Mouse (Mus musculus) retina, embryonic 14.5 days (tissue): ENCODE data around the gene Kcnip1.
A peak's percentile ranks its signal among the peaks of the same experiment; 100 is the strongest.

ENCODE experiments used
- DNase-seq: peaks from one replicate; pipeline ENCODE4 v3.0.0-alpha.2; 2015; ENCODE audit warnings: low spot score

Kcnip1 gene

GRCm38 (mm10) chr11:33827085-33827828, 165.7 kb downstream of the Kcnip1 start:
- DNase-seq, result peak; percentile 49

GRCm38 (mm10) chr11:33824739-33825138, 168.2 kb downstream of the Kcnip1 start:
- no peak for DNase-seq

- DNase-seq, result no peak
Observed at GRCm38 (mm10) chr11:33821331-33821730, 171.6 kb downstream of the Kcnip1 start.

- no peak for DNase-seq
Observed at GRCm38 (mm10) chr11:33820876-33821275, 172.1 kb downstream of the Kcnip1 start.

- no peak for DNase-seq
Observed at GRCm38 (mm10) chr11:33818861-33819503, 174.0 kb downstream of the Kcnip1 start.

- DNase-seq, result no peak
Observed at GRCm38 (mm10) chr11:33816020-33816419, 176.9 kb downstream of the Kcnip1 start.

- DNase-seq, result peak; percentile 55
Observed at GRCm38 (mm10) chr11:33810105-33810504, 182.8 kb downstream of the Kcnip1 start.

GRCm38 (mm10) chr11:33803093-33803492, 189.9 kb downstream of the Kcnip1 start:
- DNase-seq, result no peak

- DNase-seq, result no peak
Observed at GRCm38 (mm10) chr11:33800436-33801088, 192.4 kb downstream of the Kcnip1 start.

- no peak for DNase-seq
Observed at GRCm38 (mm10) chr11:33799933-33800332, 193.0 kb downstream of the Kcnip1 start.

- DNase-seq, result no peak
Observed at GRCm38 (mm10) chr11:33798094-33798648, 194.8 kb downstream of the Kcnip1 start.

GRCm38 (mm10) chr11:33787362-33787761, 205.6 kb downstream of the Kcnip1 start:
- DNase-seq, result peak; percentile 80

- no peak for DNase-seq
Observed at GRCm38 (mm10) chr11:33786572-33786971, 206.4 kb downstream of the Kcnip1 start.

- DNase-seq, result no peak
Observed at GRCm38 (mm10) chr11:33781561-33781971, 211.4 kb downstream of the Kcnip1 start.

- DNase-seq, result no peak
Observed at GRCm38 (mm10) chr11:33780263-33780662, 212.7 kb downstream of the Kcnip1 start.

GRCm38 (mm10) chr11:33772615-33773141, 220.3 kb downstream of the Kcnip1 start:
- DNase-seq, result no peak

GRCm38 (mm10) chr11:33772043-33772442, 220.9 kb downstream of the Kcnip1 start:
- DNase-seq, result no peak

GRCm38 (mm10) chr11:33766976-33767938, 225.7 kb downstream of the Kcnip1 start:
- DNase-seq, result no peak

GRCm38 (mm10) chr11:33761201-33761755, 231.7 kb downstream of the Kcnip1 start:
- DNase-seq, result peak; percentile 70

GRCm38 (mm10) chr11:33756624-33757023, 236.3 kb downstream of the Kcnip1 start:
- no peak for DNase-seq

- DNase-seq, result no peak
Observed at GRCm38 (mm10) chr11:33752431-33752873, 240.5 kb downstream of the Kcnip1 start.
